Mouse (Mus musculus) gastrocnemius, adult 18-20 months (tissue): ENCODE results near the gene Zc3h15. TPM values are rescaled to one million over a fixed set of nuclear protein-coding genes. Genes with fewer than 3 reads are reported as not detected.
"Not testable (repeated sequence)": the region's sequence is repeated elsewhere in the genome, so short reads cannot be mapped to it uniquely, and the experiment has no call there.

ENCODE experiments used
- DNase-seq: peaks from one replicate; pipeline ENCODE4 v3.0.0; 2021; ENCODE audit warnings: low spot score
- total RNA-seq, 2 experiments: library from RNA; stranded (reverse); gene quantifications; 2 replicates each; pipeline ENCODE4 v1.2.3; 2021

Gene Zc3h15
- total RNA-seq, 2 experiments from 2014 or later = 65.7 to 73.1 TPM

- DNase-seq = not testable (repeated sequence)
Observed at GRCm38 (mm10) chr2:83713281-83713680, 69.0 kb downstream of the Zc3h15 start.

- no peak for DNase-seq
Observed at GRCm38 (mm10) chr2:83713946-83714345, 69.7 kb downstream of the Zc3h15 start.

Other genes with a start within 250 kb of the Zc3h15 start
- gene Itgav, start 80.0 kb downstream of the Zc3h15 start, total RNA-seq = 10 to 100 TPM; 36.8 to 50.6 TPM
- 1 to 10 TPM in 1 of 2 experiments, under 1 TPM in 1; 1.00 to 1.6 TPM for gene Fam171b, start 168.2 kb downstream of the Zc3h15 start, total RNA-seq